Mouse (Mus musculus) urinary bladder, adult 2 months (tissue): Measurements from ENCODE around the gene Tas2r129. TPM values are rescaled to one million over a fixed set of nuclear protein-coding genes. Genes with fewer than 3 reads are reported as not detected.
"Not testable (repeated sequence)": the region's sequence is repeated elsewhere in the genome, so short reads cannot be mapped to it uniquely, and the experiment has no call there.

ENCODE experiments used
- DNase-seq: peaks from one replicate; pipeline ENCODE4 v3.0.0; 2022; ENCODE audit warnings: low spot score
- polyA plus RNA-seq: library from polyadenylated mRNA; depleted of rRNA; stranded (reverse); fragments of >200 nt; gene quantifications from 2 replicates; pipeline ENCODE4 v1.2.3, GENCODE M21; 2012; rRNA removed

Gene Tas2r129
- not detected in 2 replicates for polyA plus RNA-seq

GRCm38 (mm10) chr6:132950802-132951201, at the start of gene Tas2r129:
Gene Tas2r129 (plus strand): TSS chr6:132951102.
- DNase-seq: no peak

- no peak for DNase-seq
Observed at GRCm38 (mm10) chr6:132909351-132909750, 41.6 kb upstream of the Tas2r129 start, which contains the start of gene Tas2r125. Gene Tas2r125 (plus strand): TSS chr6:132909651.

GRCm38 (mm10) chr6:132941376-132941775, 9.5 kb upstream of the Tas2r129 start:
- DNase-seq: not testable (repeated sequence)

- no peak for DNase-seq
Observed at GRCm38 (mm10) chr6:132957819-132958218, 6.9 kb downstream of the Tas2r129 start, which contains the start of gene Tas2r131. Gene Tas2r131 (minus strand): TSS chr6:132957919.

GRCm38 (mm10) chr6:132980865-132981264, 30.0 kb downstream of the Tas2r129 start, which contains the start of gene Tas2r109:
Gene Tas2r109 (minus strand): TSS chr6:132980965.
- DNase-seq: no peak

Other genes with a start within 250 kb of the Tas2r129 start
- gene Tas2r122, start 239.2 kb upstream of the Tas2r129 start, polyA plus RNA-seq: not detected in 2 replicates
- not detected in 2 replicates for gene Tas2r115, start 213.1 kb upstream of the Tas2r129 start, polyA plus RNA-seq
- not detected in 2 replicates for gene Tas2r124, start 196.4 kb upstream of the Tas2r129 start, polyA plus RNA-seq
- gene Tas2r102, start 189.0 kb upstream of the Tas2r129 start, polyA plus RNA-seq: not detected in 2 replicates
- gene Tas2r136, start 172.9 kb upstream of the Tas2r129 start, polyA plus RNA-seq: not detected in 2 replicates
- not detected in 2 replicates for gene Tas2r117, start 148.3 kb upstream of the Tas2r129 start, polyA plus RNA-seq
- gene Tas2r123, start 104.0 kb upstream of the Tas2r129 start, polyA plus RNA-seq: not detected in 2 replicates
- gene Tas2r116, start 95.7 kb upstream of the Tas2r129 start, polyA plus RNA-seq: not detected in 2 replicates
- gene Tas2r110, start 83.1 kb upstream of the Tas2r129 start, polyA plus RNA-seq: not detected in 2 replicates
- gene Tas2r113, start 58.1 kb upstream of the Tas2r129 start, polyA plus RNA-seq: not detected in 2 replicates
- gene Tas2r125, start 41.5 kb upstream of the Tas2r129 start, polyA plus RNA-seq: not detected in 2 replicates
- not detected in 2 replicates for gene Tas2r131, start 6.8 kb downstream of the Tas2r129 start, polyA plus RNA-seq
- gene Tas2r109, start 29.9 kb downstream of the Tas2r129 start, polyA plus RNA-seq: not detected in 2 replicates
- not detected in 2 replicates for gene Tas2r103, start 86.0 kb downstream of the Tas2r129 start, polyA plus RNA-seq
- not detected in 2 replicates for gene Tas2r140, start 104.7 kb downstream of the Tas2r129 start, polyA plus RNA-seq
- 42.1 and 44.6 TPM in 2 replicates for gene Smim10l1, start 153.8 kb downstream of the Tas2r129 start, polyA plus RNA-seq